Mouse (Mus musculus): ENCODE results near the gene Bcas3.

Bcas3 gene

GRCm38 (mm10) chr11:85543311-85543710 lies 190.3 kb downstream of the Bcas3 start:
- DNase-seq: no peak

GRCm38 (mm10) chr11:85545602-85546001 lies 192.6 kb downstream of the Bcas3 start:
- DNase-seq: no peak

DNA sequence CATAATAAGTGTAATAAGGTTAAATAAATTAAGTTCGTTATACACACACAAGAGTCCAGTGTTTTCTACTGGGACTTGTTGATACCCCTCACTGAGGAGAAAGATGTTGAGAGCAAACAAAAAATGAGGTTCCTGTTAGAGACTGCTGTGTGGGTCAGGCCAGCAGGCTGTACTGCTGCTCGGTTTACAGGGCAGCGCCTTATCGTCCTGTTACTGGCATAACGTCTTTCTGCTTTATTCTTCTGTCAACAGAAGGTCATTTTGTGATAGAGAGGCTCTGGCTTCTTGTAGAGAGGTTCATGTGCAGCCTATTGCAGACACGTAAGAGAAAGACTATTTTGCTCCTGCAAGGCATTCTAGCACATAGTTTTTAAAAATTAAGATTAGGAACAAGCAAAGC lies 195.0 kb downstream of the Bcas3 start:
- DNase-seq: no peak

DNA sequence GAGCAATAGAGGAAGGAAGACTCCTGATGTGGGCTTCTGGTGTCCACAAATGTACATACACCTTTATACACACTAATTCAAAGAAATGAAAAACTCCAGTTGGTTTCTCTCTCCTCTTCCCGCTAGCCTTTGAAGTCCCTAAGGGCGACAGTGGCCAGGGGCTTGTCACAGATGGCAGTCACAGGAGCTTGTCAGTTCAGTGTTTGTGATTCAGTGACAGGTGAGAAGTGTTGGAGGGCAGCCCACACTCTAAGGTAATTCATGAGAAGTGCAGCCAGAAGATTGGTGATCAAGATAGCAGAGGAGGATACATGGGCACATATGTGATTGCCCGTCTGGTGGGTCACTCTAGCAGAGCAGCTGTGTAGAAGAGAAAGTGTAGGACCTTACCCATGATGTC lies 196.7 kb downstream of the Bcas3 start:
- DNase-seq: no peak

DNA sequence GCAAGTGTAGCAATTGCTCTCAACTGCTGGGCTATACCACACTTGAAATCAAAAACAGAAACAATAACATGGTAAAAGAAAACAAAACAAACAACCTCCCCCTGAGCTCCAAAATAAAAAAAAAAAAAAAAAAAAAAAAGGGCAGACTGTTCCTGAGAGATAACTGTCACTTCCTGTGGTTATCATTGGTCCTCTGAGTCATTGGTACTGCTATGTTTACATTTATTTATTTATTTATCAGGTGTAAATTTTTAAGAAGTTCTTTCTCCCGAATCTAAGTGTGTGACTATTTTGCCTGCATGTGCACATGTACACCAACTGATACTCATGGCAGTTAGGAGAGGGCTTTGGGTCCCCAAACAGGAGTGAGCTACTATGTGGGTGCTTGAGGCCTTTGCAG lies 202.1 kb downstream of the Bcas3 start:
- DNase-seq: no peak

- DNase-seq: no peak
Observed at GRCm38 (mm10) chr11:85555721-85556120, 202.8 kb downstream of the Bcas3 start.

GRCm38 (mm10) chr11:85565068-85565467 lies 212.1 kb downstream of the Bcas3 start:
- no peak for DNase-seq

GRCm38 (mm10) chr11:85571040-85571439 lies 218.1 kb downstream of the Bcas3 start:
- DNase-seq: peak; percentile 23

DNA sequence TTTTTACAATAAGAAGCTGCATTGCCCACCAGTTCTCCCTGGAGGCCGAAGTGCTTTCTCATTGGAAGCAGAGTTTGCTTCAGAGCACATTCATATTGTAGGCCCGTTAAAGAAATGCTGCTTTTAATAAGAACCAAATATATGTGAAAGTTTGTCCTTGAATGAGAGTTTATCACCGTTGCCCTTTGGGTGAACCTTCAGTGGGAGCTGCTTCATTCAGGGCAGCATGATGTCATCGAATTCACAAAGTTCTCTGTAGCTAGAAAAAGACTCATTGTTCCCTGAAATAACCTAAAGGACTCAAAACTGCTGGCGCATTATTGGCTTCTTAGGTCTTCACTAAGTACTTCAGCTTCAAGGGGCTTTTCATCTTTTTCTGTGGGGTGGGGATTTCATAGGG lies 219.0 kb downstream of the Bcas3 start:
- DNase-seq: no peak

- no peak for DNase-seq
Observed at GRCm38 (mm10) chr11:85572590-85572989, 219.6 kb downstream of the Bcas3 start.

GRCm38 (mm10) chr11:85574496-85574895 lies 221.5 kb downstream of the Bcas3 start:
- DNase-seq: peak; percentile 56

GRCm38 (mm10) chr11:85577816-85578645 lies 225.1 kb downstream of the Bcas3 start:
- peak; percentile 22 for DNase-seq

DNA sequence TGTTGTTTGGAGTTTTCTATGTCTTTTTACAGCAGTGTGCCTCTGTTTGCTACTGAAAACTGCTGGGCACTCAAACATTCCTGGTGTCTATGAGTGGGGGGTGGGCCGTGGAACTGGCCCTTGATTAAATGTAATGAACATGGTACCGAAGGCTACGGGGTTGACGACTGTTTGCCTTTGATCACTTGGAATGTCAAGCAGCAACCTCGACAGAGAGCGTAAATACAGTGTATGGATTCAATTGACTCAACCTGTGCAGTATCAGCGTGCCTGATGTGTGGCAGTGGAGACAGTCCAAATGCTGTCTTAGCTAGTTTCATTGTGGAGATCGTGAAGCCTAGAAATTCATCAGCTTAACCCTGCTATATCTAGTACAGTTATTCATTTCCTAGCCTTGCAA lies 231.1 kb downstream of the Bcas3 start:
- no peak for DNase-seq

DNA sequence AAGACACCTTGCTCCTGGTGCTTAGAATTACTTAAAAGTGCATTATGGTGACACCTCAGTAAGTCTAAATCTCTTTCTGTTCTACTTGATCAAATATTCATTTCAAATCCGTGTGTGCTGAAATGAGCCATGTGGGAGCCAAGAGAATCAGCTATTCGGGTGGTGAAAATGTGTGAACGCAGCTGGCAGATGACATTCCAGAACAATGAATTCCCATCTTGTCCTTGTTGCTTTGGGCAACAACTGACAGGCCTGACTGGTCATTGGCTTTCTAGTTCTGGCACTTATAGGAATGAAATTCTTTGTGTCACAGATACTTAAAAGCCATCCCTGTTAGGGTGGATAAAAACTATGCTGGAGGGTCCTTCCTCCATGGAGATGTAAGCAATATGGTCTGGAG lies 240.7 kb downstream of the Bcas3 start:
- DNase-seq: peak; percentile 51

- no peak for DNase-seq
Observed at GRCm38 (mm10) chr11:85599251-85599650, 246.3 kb downstream of the Bcas3 start.

DNA sequence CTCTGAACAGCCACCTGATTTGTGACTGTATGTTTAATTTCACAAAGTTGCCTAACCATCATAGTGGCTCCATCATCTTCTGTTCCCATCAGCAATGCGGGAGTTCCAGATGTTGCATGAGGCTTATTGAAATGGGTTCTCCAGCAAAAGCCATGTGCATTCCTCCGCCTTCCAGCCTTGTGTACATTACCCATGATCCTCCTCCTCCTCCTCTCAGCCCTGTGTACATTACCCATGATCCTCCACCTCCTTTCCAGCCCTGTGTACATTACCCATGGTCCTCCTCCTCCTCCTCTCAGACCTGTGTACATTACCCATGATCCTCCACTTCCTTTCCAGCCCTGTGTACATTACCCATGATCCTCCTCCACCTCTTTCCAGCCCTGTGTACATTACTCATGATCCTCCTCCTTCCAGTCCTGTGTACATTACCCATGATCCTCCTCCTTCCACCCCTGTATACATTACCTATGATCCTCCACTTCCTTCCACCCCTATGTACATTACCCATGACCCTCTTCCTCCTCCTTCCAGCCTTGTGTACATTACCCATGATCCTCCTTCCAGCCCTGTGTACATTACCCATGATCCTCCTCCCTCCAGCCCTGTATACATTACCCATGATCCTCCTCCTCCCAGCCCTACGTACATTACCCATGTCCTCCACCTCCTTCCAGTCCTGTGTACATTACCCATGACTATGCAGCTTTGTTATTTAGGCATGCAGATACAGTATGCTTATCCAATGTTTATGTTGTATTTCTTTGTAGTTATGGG lies 250.8 kb downstream of the Bcas3 start:
- no peak for DNase-seq

DNA sequence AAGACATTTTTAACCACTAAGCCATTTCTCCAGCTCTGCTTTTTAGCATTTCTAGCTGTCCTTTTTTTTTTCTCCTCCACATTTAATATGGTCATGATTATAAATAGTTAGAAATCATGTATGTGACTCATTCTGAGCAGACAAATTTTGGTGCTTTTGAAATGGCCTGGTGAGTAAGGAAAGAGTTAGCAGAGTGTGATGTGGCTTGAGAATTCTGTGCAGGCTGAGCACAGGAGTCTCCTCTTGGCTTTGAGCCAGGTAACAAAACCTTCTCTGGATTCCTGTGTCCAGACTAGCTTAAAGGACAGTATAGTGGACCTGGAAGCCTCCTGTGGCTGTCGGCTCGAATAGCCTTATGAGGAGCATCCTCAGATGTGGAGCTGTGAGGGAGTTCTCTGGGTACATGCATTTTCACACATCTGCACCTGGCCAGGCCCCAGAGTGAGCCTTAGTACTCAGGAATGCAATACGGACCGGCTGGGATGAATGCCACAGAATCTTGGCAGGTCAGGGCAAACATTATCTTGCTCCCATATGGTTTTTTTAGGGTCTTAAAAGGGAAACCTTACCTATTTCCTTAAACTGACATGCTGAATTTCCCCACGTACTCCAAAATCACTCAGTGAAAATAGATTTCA lies 256.5 kb downstream of the Bcas3 start:
- no peak for DNase-seq

GRCm38 (mm10) chr11:85613035-85613434 lies 260.1 kb downstream of the Bcas3 start:
- DNase-seq: no peak

DNA sequence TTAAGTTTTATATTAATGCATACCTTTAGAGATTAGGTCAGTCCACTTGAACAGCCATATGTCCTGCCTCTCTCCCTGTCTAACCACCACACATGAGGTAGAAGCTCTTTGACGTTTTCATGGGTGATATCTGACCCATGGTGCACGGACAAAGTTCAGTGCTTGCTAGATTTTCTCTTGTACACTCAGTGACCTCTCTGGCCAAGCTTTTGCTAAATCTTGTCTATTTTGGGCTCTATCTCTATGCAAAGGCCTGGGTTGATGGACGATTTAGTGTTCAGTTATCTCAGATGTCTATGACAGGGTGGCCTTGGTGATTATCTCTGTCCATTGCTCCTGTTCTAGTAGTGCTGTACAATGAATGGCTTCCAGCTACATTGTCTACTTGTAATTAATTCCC lies 260.6 kb downstream of the Bcas3 start:
- DNase-seq: no peak

DNA sequence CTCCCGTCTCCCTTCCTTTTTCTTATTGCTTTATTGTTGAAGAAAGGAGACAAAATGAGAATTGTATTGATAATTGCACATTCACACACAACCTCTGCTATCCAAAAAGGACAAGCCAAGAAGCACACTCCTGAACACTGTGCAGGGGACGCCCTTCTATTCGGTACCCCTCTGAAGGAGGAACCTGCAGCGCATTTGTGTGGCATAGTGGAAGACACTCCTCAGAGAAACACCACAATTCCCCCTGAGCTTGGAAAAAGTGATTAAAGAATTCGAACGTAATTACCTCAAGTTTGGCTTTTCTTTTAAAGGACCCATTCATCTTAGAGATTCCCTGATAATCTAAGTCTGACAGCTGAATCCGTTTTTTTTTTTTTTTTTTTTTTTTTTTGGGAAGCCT lies 261.5 kb downstream of the Bcas3 start:
- no peak for DNase-seq

DNA sequence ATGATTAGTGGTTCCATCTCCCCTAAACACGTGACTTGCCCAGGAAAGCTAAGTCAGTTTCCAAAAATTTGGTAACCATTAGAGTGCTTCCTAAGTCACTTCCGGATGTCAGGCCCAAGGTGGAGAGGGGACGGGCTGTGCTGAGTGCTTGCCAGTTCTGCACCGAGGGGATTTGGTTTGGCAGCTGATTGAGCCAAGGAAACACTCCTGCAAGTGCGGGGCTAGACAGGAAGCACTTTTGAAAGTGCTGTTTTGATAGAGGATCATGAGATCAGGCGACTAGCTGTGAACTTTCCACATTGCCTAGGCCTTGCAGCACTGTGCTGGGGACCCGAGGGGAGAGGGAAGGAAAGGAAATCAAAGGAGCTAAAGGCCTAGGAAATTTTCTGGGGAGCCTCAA lies 262.5 kb downstream of the Bcas3 start:
- peak; percentile 43 for DNase-seq

DNA sequence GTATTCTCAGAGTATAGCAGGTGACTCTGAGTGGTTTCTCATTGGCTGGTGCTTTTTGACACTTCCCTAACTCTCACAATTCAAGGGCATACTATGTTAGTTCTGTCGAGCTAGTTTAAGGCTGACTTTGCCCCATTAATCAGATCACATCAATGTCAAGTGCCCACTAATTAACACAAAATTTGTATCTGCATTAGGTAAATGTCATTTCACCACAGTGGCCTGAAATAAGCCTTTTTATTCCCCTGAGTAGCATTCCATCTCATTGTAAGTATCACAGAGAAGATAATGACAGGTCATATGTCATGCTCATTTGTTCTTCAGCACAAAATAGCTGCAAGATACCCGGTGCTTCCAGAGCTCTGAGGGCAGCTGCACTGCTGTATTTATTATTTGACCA lies 268.5 kb downstream of the Bcas3 start:
- DNase-seq: no peak

DNA sequence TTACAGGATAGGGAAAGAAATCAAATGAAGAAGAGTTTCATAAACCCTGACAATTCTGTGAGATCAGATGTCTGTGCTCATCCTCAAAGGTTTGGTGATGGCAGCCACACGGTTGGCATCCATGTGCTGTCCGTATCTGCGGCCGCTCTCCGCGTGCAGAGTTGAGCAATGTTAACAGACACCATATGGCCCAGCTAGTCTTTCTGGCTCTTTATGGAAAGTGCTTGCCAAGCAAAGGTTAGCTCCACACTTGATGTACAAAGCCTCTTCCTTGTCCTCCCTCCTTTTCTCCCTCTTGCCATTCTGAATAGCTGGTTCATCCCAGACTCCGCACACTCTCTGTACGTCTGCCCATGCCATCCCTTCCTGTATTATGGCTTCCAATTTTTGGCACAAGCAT lies 269.0 kb downstream of the Bcas3 start:
- no peak for DNase-seq

DNA sequence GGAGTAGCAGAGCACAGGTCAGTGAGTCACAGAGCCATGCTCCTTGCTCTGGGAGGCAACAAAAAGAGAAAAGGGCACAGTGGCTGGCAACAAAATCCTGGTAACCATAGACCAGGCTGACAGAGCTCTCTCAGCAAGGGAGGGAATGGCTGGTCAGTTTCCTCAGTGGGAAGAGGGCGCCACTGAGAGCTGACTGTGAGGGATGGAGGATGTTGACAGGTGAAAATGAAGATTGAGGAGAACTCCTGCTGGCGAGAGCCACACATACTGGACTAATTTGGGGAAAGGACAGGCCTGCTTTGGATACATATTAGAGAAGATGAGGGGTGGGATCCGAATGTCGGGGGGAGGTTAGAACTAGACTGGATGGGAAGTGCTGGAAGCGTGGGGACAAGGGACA lies 272.2 kb downstream of the Bcas3 start:
- no peak for DNase-seq

Measured in lung, postnatal 36 days (tissue).